ENCODE assay signal across 18 mouse cellular contexts in genomic region chr6:56099520-56100101, GRCm38 (mm10).
"Had no signal": no experiment of that assay in that cellular context is flagged by ENCODE, and none has a peak within 500 bp of the region (broad histone marks: within the 10 kb centered on the region; RNA-seq: fewer than 3 reads in every experiment).

No protein-coding gene starts in this region.

- H3K4me3 ChIP-seq: liver, embryonic 13.5 days; liver, embryonic 15.5 days; lung, embryonic 15.5 days; midbrain, embryonic 10.5 days; midbrain, embryonic 12.5 days; neural tube, embryonic 12.5 days had no signal

- H3K4me1 ChIP-seq: liver, embryonic 13.5 days; liver, embryonic 15.5 days; lung, embryonic 15.5 days; midbrain, embryonic 10.5 days; midbrain, embryonic 12.5 days; neural tube, embryonic 12.5 days had no signal

- H3K36me3 ChIP-seq: liver, embryonic 13.5 days; liver, embryonic 15.5 days; lung, embryonic 15.5 days; midbrain, embryonic 12.5 days; neural tube, embryonic 12.5 days had no signal

- H3K9me3 ChIP-seq: liver, embryonic 13.5 days; liver, embryonic 15.5 days; lung, embryonic 15.5 days had no signal

- H3K27ac ChIP-seq: liver, embryonic 13.5 days; liver, embryonic 15.5 days; lung, embryonic 15.5 days; midbrain, embryonic 10.5 days; midbrain, embryonic 12.5 days; neural tube, embryonic 12.5 days had no signal

- ATAC-seq: liver, postnatal 0 days; lung, postnatal 0 days; midbrain, embryonic 16.5 days had no signal

- H3K9ac ChIP-seq: liver, embryonic 13.5 days; liver, embryonic 15.5 days; liver, postnatal 0 days; lung, embryonic 15.5 days; midbrain, embryonic 12.5 days; neural tube, embryonic 12.5 days had no signal

- DNase-seq: liver, embryonic 13.5 days; liver, postnatal 0 days; lung, adult 2 months; lung, postnatal 14 days; lung, postnatal 4 days; midbrain, embryonic 14.5 days; right cerebral cortex, postnatal 14 days; thymus, adult 2 months; thymus, postnatal 25 days; thymus, postnatal 4 days had no signal

- H3K4me2 ChIP-seq: liver, embryonic 11.5 days; liver, embryonic 13.5 days; liver, embryonic 15.5 days; lung, embryonic 15.5 days; midbrain, embryonic 12.5 days; neural tube, embryonic 12.5 days had no signal

- H3K27me3 ChIP-seq: liver, embryonic 13.5 days; liver, embryonic 15.5 days; lung, embryonic 15.5 days; midbrain, embryonic 12.5 days; neural tube, embryonic 12.5 days had no signal
